Mouse (Mus musculus) hindbrain, postnatal 0 days (tissue): ENCODE results near the gene Pet100. TPM values are rescaled to one million over a fixed set of nuclear protein-coding genes. Genes with fewer than 3 reads are reported as not detected.

ENCODE experiments used
- ATAC-seq: fragments of 200-750 bp; cut with Nextera tagmentation; 2 replicates; pipeline ENCODE4 v1.8.0; 2017; ENCODE audit warnings: mild to moderate bottlenecking, moderate TSS enrichment, moderate library complexity
- DNase-seq: peaks from one replicate; pipeline ENCODE4 v3.0.0-alpha.2; 2015; ENCODE audit warnings: low spot score
- H3K27ac ChIP-seq: fragments of 300-500 bp; sonication (generic); 2 replicates; pipeline ENCODE4 v1.5.1; 2014; ENCODE audit warnings: mild to moderate bottlenecking
- H3K27me3 ChIP-seq: fragments of 300-500 bp; sonication (generic); 2 replicates; pipeline ENCODE4 v1.6.1; 2014; ENCODE audit warnings: low read length, mixed read lengths; ENCODE audit not compliant: insufficient read depth
- H3K36me3 ChIP-seq: fragments of 300-500 bp; sonication (generic); 2 replicates; pipeline ENCODE4 v1.6.1; 2014; ENCODE audit warnings: low read length, mixed read lengths; ENCODE audit not compliant: insufficient read depth
- H3K4me1 ChIP-seq: fragments of 300-500 bp; sonication (generic); 2 replicates; pipeline ENCODE4 v1.6.1; 2014; ENCODE audit warnings: antibody characterized with exemption, low read length, mixed read lengths; ENCODE audit not compliant: insufficient read depth
- H3K4me2 ChIP-seq: fragments of 300-500 bp; sonication (generic); 2 replicates; pipeline ENCODE4 v1.6.1; 2014; ENCODE audit warnings: low read depth, mild to moderate bottlenecking, low read length, moderate library complexity, mixed read lengths
- H3K4me3 ChIP-seq: fragments of 300-500 bp; sonication (generic); 2 replicates; pipeline ENCODE4 v1.5.1; 2014; ENCODE audit warnings: low read length
- H3K9ac ChIP-seq: fragments of 300-500 bp; sonication (generic); replicated peaks from 2 replicates; pipeline ENCODE4 v1.6.1; 2014; ENCODE audit warnings: mild to moderate bottlenecking, low read length, moderate library complexity, mixed read lengths
- H3K9me3 ChIP-seq: fragments of 300-500 bp; sonication (generic); 2 replicates; pipeline ENCODE4 v1.6.1; 2016; ENCODE audit warnings: low read length, mixed read lengths
- CTCF ChIP-seq: IDR thresholded peaks from 2 replicates; pipeline ENCODE4 v1.5.1; 2016; ENCODE audit warnings: antibody characterized with exemption, control low read depth, low read depth
- WGBS: fragments of 180-500 bp; shearing (Covaris S2); extraction: QIAGEN DNeasy Blood & Tissue Kit; methylation state at CpG from one replicate; pipeline ENCODE4 v1.1.7; 2014; 5-methylcytosine and 5-hydroxymethylcytosine counted together
- polyA plus RNA-seq: library from polyadenylated mRNA; unstranded; fragments of >200 nt; fragmentation: Nextera tagmentation; extraction: Ambion mirVana; gene quantifications from 2 replicates; pipeline ENCODE4 v1.2.1, GENCODE M21; 2015
- total RNA-seq: library from RNA; depleted of rRNA; stranded (reverse); fragments of >200 nt; gene quantifications from 2 replicates; pipeline ENCODE4 v1.2.3, GENCODE M21; 2014

Gene Pet100
- total and polyA plus RNA-seq, 2 experiments from 2014 or later: 16.5 to 91.3 TPM

- H3K4me2 ChIP-seq: no peak overlapping the region
- no peaks in the 10 kb centered on the region for H3K9me3 ChIP-seq
- no peak overlapping the region for H3K9ac ChIP-seq
- 84% methylated on average over 6 of the region's 6 CpGs for WGBS
- no peak overlapping the region for H3K27ac ChIP-seq
- no peaks in the 10 kb centered on the region for H3K4me1 ChIP-seq
- DNase-seq (no peak), ATAC-seq (no peak)
- TF ChIP-seq CTCF: no peak
- H3K36me3 ChIP-seq: no peaks in the 10 kb centered on the region
- H3K4me3 ChIP-seq: no peak overlapping the region
- H3K27me3 ChIP-seq: no peaks in the 10 kb centered on the region
Measured at GRCm38 (mm10) chr8:3646824-3647531, 25.6 kb downstream of the Pet100 start.

GRCm38 (mm10) chr8:3647561-3647960, 26.2 kb downstream of the Pet100 start:
- Histone ChIP-seq H3K9me3 (no peaks in the 10 kb centered on the region), H3K4me2 (no peak overlapping the region), H3K27me3 (no peaks in the 10 kb centered on the region), H3K36me3 (no peaks in the 10 kb centered on the region), H3K9ac (no peak overlapping the region), H3K4me1 (no peaks in the 10 kb centered on the region), H3K4me3 (no peak overlapping the region), H3K27ac (no peak overlapping the region)
- DNase-seq (no peak), ATAC-seq (no peak)
- 76% methylated on average over 4 of the region's 4 CpGs for WGBS
- TF ChIP-seq CTCF: no peak

GRCm38 (mm10) chr8:3648268-3648667, 26.9 kb downstream of the Pet100 start:
- Histone ChIP-seq H3K4me1 (no peaks in the 10 kb centered on the region), H3K27ac (no peak overlapping the region), H3K27me3 (no peaks in the 10 kb centered on the region), H3K9me3 (no peaks in the 10 kb centered on the region), H3K4me2 (no peak overlapping the region), H3K36me3 (no peaks in the 10 kb centered on the region), H3K9ac (no peak overlapping the region), H3K4me3 (no peak overlapping the region)
- WGBS: 75% methylated on average over 2 of the region's 2 CpGs
- DNase-seq (no peak), ATAC-seq (no peak)
- TF ChIP-seq CTCF: no peak

GRCm38 (mm10) chr8:3648990-3649389, 27.6 kb downstream of the Pet100 start:
- no peaks in the 10 kb centered on the region for H3K9me3 ChIP-seq
- WGBS: 39% methylated on average over 1 of the region's 1 CpGs
- no peaks in the 10 kb centered on the region for H3K27me3 ChIP-seq
- no peak overlapping the region for H3K9ac ChIP-seq
- no peaks in the 10 kb centered on the region for H3K4me1 ChIP-seq
- TF ChIP-seq CTCF: no peak
- no peak overlapping the region for H3K27ac ChIP-seq
- no peaks in the 10 kb centered on the region for H3K36me3 ChIP-seq
- H3K4me3 ChIP-seq: no peak overlapping the region
- H3K4me2 ChIP-seq: no peak overlapping the region
- ATAC-seq: no peak
- DNase-seq: no peak

GRCm38 (mm10) chr8:3652845-3653244, 31.5 kb downstream of the Pet100 start:
- Histone ChIP-seq H3K9ac (no peak overlapping the region), H3K4me2 (no peak overlapping the region), H3K4me1 (no peaks in the 10 kb centered on the region), H3K4me3 (no peak overlapping the region), H3K27ac (no peak overlapping the region), H3K27me3 (no peaks in the 10 kb centered on the region), H3K9me3 (no peaks in the 10 kb centered on the region), H3K36me3 (no peaks in the 10 kb centered on the region)
- DNase-seq: no peak
- no peak for TF ChIP-seq CTCF
- no peak for ATAC-seq
- WGBS: 61% methylated on average over 3 of the region's 3 CpGs

- no peak overlapping the region for H3K9ac ChIP-seq
- H3K4me3 ChIP-seq: no peak overlapping the region
- no peaks in the 10 kb centered on the region for H3K36me3 ChIP-seq
- no peak overlapping the region for H3K4me2 ChIP-seq
- H3K27ac ChIP-seq: no peak overlapping the region
- no peaks in the 10 kb centered on the region for H3K27me3 ChIP-seq
- no peak for TF ChIP-seq CTCF
- ATAC-seq (peak; percentile 30; the same call in 1 of the 2 replicates), DNase-seq (no peak)
- H3K4me1 ChIP-seq: no peaks in the 10 kb centered on the region
- 76% methylated on average over 11 of the region's 11 CpGs for WGBS
- no peaks in the 10 kb centered on the region for H3K9me3 ChIP-seq
Measured at GRCm38 (mm10) chr8:3654726-3655508, 33.6 kb downstream of the Pet100 start.

GRCm38 (mm10) chr8:3655526-3655925, 34.2 kb downstream of the Pet100 start, which contains the start of gene Retn:
TSS of gene Retn (plus strand) at chr8:3655770.
- no peak for ATAC-seq
- no peak within 1 kb of the TSS for H3K4me2 ChIP-seq
- no peak for DNase-seq
- H3K4me1 ChIP-seq: no peaks in the 10 kb centered on the region
- H3K36me3 ChIP-seq: no peaks in the 10 kb centered on the region
- no peak within 1 kb of the TSS for H3K4me3 ChIP-seq
- WGBS: 83% methylated on average over 3 of the region's 3 CpGs
- no peaks in the 10 kb centered on the region for H3K9me3 ChIP-seq
- no peak within 1 kb of the TSS for H3K27ac ChIP-seq
- no peaks in the 10 kb centered on the region for H3K27me3 ChIP-seq
- no peak within 1 kb of the TSS for H3K9ac ChIP-seq
- TF ChIP-seq CTCF: no peak
